Mouse (Mus musculus): Measurements from ENCODE around the gene Cntn4. TPM values are rescaled to one million over a fixed set of nuclear protein-coding genes. Genes with fewer than 3 reads are reported as not detected.

Cntn4 gene
- polyA plus RNA-seq, 1 experiment from 2014 or later = 0.77 TPM

DNA sequence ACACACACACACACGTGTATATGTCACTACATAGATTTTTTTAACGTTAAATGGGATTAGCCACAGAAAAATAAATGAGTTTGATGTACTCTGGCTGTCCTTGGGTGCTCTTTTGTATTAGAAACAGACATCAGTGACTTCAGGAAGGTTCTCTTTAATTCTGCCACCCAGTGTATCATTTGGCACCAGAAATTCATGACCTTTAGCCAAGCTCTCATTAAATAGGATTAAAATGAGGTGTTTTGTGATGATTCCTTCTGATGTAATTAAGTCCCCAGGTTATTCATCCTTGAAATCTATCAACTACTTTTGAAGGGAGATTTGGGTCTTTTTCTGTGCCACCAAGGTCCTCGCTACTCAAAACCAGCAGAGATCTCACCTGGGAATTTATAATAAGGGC lies 763.8 kb downstream of the Cntn4 start:
- 80% methylated on average over 3 of the region's 3 CpGs for WGBS

DNA sequence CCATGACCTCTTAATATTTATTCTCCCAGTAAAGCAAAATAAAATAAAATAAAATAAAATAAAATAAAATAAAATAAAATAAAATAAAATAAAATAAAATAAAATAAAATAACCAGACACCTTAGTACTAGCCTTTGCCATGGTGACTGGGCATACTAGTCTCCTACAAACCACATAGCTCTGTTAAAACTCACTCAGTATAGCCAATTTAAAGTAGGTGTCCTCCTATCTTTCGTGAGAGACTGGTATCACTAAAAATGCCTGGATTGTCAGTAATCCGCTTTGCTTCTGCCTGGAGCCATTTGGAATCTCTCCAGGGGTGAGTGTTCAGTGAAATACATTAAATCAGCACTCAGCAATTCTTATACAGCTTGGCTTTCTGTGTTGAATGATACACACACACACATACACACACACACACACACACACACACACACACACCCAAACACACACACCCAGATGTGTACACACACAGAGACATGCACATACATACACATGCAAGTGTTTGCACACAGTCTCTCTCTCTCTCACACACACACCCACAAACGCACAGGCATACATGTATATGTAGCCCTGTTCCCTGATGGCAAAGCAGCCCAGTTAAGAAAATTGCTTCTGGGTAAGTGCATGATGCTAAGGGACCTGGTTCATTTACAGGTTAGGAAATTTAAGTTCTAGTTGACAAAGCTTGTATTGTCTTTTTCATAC lies 776.8 kb downstream of the Cntn4 start:
- Histone ChIP-seq H3K27ac (no peak overlapping the region), H3K4me3 (replicated peaks) (no peak overlapping the region), H3K9ac (no peak overlapping the region), H3K4me2 (replicated peaks) (no peak overlapping the region), H3K4me1 (replicated peaks) (no peaks in the 10 kb centered on the region), H3K36me3 (no peaks in the 10 kb centered on the region), H3K27me3 (replicated peaks) (no peaks in the 10 kb centered on the region), H3K9me3 (no peaks in the 10 kb centered on the region)
- WGBS = 73% methylated on average over 3 of the region's 3 CpGs
- no peak for ATAC-seq

More for the DNA sequence above, 763.8 kb downstream of the Cntn4 start:
- Histone ChIP-seq H3K9me3 (no peaks in the 10 kb centered on the region), H3K27me3 (replicated peaks) (no peaks in the 10 kb centered on the region), H3K27ac (no peak overlapping the region), H3K4me3 (replicated peaks) (no peak overlapping the region), H3K4me1 (replicated peaks) (no peaks in the 10 kb centered on the region), H3K36me3 (no peaks in the 10 kb centered on the region), H3K4me2 (replicated peaks) (no peak overlapping the region), H3K9ac (no peak overlapping the region)
- ATAC-seq = no peak

DNA sequence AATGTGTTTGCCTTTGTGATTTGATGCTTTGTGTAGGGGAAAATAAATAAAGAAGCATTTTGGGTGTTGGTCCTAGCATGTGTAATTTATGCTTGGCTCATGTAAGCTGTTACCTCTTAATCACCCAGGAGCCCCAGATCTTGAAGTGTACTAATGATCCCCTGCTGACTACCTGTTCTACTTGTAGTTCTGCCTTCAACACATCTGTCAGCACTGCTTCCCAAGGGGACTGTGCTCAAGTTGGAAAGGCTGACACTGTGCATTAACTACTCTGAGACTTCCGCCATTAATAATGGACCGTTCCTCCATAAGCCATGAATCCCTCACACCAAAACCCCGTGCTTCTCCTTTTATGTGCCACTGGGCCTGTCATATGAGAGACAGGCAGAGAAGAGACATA lies 778.2 kb downstream of the Cntn4 start:
- no peaks in the 10 kb centered on the region for H3K9me3 ChIP-seq
- no peak overlapping the region for H3K9ac ChIP-seq
- H3K27me3 ChIP-seq (replicated peaks) = no peaks in the 10 kb centered on the region
- no peak overlapping the region for H3K4me3 ChIP-seq (replicated peaks)
- no peak for ATAC-seq
- H3K4me1 ChIP-seq (replicated peaks) = no peaks in the 10 kb centered on the region
- no peak overlapping the region for H3K27ac ChIP-seq
- no peak overlapping the region for H3K4me2 ChIP-seq (replicated peaks)
- H3K36me3 ChIP-seq = no peaks in the 10 kb centered on the region
- 85% methylated on average over 3 of the region's 3 CpGs for WGBS

DNA sequence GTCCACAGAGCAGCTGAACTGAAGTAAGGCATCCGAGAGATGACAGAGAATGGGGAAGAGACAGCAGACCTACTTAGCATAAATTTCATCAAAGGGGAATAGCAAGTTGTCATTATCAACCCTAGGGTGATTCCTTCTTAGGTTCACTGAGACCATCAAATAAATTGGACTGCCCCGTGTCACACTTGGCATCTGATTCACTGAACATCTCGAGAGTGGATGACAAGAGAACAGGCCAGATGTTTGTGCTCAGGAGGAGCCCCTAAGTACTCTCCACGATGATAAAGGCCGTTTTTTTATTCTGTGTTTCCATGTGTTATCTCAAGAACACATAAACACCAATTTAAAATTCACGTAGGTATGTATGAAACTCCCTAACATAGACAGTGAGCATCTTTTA lies 780.7 kb downstream of the Cntn4 start:
- no peaks in the 10 kb centered on the region for H3K27me3 ChIP-seq (replicated peaks)
- no peak for ATAC-seq
- no peak overlapping the region for H3K4me3 ChIP-seq (replicated peaks)
- no peak overlapping the region for H3K27ac ChIP-seq
- 71% methylated on average over 6 of the region's 6 CpGs for WGBS
- no peak overlapping the region for H3K4me2 ChIP-seq (replicated peaks)
- H3K4me1 ChIP-seq (replicated peaks) = no peaks in the 10 kb centered on the region
- H3K9me3 ChIP-seq = no peaks in the 10 kb centered on the region
- H3K36me3 ChIP-seq = no peaks in the 10 kb centered on the region
- no peak overlapping the region for H3K9ac ChIP-seq

DNA sequence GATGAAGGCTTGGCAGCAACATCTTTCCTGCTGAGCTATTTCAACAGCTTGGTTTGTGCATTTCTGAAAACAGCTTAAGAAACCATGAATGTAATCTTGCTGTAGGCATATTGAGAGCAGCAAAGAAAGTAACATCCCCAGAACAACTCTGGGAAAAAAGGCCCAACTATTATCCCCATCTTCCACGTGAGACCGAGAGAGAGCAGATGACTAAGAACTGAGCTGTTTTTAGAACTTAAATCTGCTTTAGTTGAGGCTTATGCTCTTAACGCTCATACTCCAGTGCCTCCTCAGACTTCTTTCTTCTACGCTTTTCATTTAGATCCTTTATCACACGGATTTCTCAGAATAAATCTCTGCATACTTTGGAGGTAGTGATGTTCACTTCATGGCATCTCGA lies 784.9 kb downstream of the Cntn4 start:
- WGBS = 84% methylated on average over 6 of the region's 6 CpGs
- H3K36me3 ChIP-seq = no peaks in the 10 kb centered on the region

DNA sequence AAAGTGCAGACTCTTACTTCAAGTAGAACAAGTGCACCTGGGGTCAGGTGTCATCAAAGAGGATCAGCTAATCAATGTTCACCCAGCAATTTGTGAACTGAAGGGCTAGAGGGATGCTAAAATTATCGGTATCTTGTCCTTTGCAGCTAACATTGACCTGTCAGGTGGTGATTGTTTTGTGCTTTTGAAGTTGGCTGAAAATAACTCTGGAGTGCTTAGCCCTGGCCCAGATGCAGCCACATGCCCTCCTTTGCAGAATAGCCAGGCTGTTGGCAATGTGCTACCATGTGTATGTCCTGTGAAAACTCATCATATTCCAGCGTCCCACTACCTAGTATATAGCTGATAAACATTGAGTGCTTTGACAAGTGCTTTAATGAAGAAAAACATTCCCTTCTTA lies 786.4 kb downstream of the Cntn4 start:
- no peaks in the 10 kb centered on the region for H3K9me3 ChIP-seq
- H3K4me2 ChIP-seq (replicated peaks) = no peak overlapping the region
- H3K27ac ChIP-seq = no peak overlapping the region
- ATAC-seq = no peak
- 68% methylated on average over 2 of the region's 2 CpGs for WGBS
- no peaks in the 10 kb centered on the region for H3K27me3 ChIP-seq (replicated peaks)
- no peaks in the 10 kb centered on the region for H3K4me1 ChIP-seq (replicated peaks)
- no peak overlapping the region for H3K4me3 ChIP-seq (replicated peaks)
- no peaks in the 10 kb centered on the region for H3K36me3 ChIP-seq
- no peak overlapping the region for H3K9ac ChIP-seq

More for the DNA sequence above, 784.9 kb downstream of the Cntn4 start:
- no peak for ATAC-seq
- Histone ChIP-seq H3K9me3 (no peaks in the 10 kb centered on the region), H3K27me3 (replicated peaks) (no peaks in the 10 kb centered on the region), H3K4me3 (replicated peaks) (no peak overlapping the region), H3K4me2 (replicated peaks) (no peak overlapping the region), H3K27ac (no peak overlapping the region), H3K4me1 (replicated peaks) (no peaks in the 10 kb centered on the region), H3K9ac (no peak overlapping the region)

DNA sequence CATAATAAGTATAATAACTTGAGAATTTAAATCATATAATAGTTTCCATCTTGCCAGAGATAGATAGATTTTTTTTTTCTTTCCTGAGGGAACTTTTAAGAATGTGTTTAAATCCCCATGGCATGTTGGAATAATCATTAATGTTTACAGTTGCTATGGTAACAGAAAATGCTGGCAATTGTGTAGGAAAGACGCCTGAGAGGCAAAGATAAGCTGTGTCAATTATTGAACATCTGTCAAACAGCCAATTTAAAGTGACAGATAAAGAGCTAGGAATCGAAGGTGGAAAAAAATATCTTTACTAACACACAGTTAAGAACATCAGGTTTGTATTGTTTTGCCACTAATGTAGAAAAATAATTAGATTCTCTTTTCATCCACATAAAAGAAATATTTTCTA lies 788.3 kb downstream of the Cntn4 start:
- 18% methylated on average over 2 of the region's 2 CpGs for WGBS
- no peaks in the 10 kb centered on the region for H3K36me3 ChIP-seq
- no peaks in the 10 kb centered on the region for H3K27me3 ChIP-seq (replicated peaks)
- no peak overlapping the region for H3K4me3 ChIP-seq (replicated peaks)
- no peak overlapping the region for H3K27ac ChIP-seq
- no peaks in the 10 kb centered on the region for H3K9me3 ChIP-seq
- no peak overlapping the region for H3K9ac ChIP-seq
- no peaks in the 10 kb centered on the region for H3K4me1 ChIP-seq (replicated peaks)
- no peak overlapping the region for H3K4me2 ChIP-seq (replicated peaks)
- ATAC-seq = no peak

DNA sequence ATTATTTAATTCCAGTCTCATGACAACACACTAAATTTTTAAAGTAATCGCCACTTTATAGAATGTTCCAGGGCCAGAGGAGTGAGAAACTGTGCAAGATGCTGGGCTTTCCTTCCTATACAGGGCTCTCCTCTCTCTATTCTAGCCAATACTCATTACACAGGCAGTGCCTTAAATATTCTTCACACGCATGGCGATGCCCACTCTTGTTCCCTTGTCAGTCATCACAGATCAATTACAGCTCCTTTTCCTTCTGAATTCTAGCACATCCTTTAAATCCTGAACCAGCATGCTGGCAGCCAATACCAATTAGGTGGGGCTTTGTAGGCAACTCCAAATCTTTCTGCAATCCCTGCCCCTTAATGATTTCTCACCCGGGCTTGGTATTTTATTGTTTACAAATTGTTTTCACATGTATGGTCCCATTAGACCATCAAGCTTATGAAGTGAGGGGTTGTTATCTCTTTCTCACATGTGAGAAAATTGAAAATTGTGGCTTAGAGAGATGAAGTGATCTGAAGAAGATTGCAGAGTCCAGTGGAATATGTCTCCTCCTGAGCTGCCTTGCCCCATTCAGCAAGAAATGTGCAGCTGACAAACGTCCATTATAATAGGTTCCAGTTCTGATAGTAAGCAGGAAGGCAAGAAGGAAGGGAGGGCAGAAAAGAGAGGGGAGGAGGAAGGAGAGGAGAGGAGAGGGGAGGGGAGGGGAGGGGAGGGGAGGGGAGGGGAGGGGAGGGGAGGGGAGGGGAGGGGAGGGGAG lies 789.0 kb downstream of the Cntn4 start:
- Histone ChIP-seq H3K4me2 (replicated peaks) (no peak overlapping the region), H3K9ac (no peak overlapping the region), H3K27ac (no peak overlapping the region), H3K36me3 (no peaks in the 10 kb centered on the region), H3K9me3 (no peaks in the 10 kb centered on the region), H3K4me1 (replicated peaks) (no peaks in the 10 kb centered on the region), H3K4me3 (replicated peaks) (no peak overlapping the region), H3K27me3 (replicated peaks) (no peaks in the 10 kb centered on the region)
- ATAC-seq = no peak
- 54% methylated on average over 5 of the region's 5 CpGs for WGBS

DNA sequence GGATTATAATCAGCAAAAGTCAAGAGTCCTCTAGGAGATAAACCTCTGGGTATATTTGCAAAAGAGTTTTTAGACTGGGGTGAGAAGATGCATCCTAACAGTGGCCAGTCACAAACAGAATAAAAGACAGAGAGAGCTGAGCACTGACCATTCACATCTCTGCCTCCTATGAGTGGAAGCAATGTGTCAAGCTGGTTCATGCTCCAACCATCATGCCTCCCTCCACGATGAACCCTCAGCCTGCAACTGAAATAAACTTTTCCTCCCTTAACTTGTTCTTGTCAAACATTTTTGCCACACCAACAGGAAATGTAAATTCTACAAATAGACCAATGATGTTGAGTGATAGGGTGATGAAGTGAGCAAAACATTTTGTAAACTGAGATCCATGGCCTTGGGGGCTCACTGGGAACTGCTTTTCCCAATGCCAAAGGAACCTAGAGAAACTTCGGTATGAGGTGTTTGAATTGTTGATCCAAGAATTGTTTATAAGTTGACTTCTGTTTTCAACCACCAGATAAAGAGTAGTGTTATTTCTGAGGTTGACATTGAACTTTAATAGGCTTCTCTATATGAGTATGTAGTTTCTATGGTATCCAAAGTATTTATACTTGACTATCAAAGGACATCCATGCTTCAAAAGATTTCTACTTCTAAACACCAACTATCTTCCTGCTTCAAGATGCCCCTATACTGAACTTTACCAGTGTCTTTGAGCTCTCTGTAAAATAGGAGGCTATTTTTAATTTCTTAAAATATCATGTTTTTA lies 794.6 kb downstream of the Cntn4 start:
- Histone ChIP-seq H3K36me3 (no peaks in the 10 kb centered on the region), H3K27me3 (replicated peaks) (no peaks in the 10 kb centered on the region), H3K4me3 (replicated peaks) (no peak overlapping the region), H3K9ac (no peak overlapping the region), H3K4me1 (replicated peaks) (no peaks in the 10 kb centered on the region), H3K27ac (no peak overlapping the region), H3K4me2 (replicated peaks) (no peak overlapping the region), H3K9me3 (no peaks in the 10 kb centered on the region)
- WGBS = 73% methylated on average over 2 of the region's 2 CpGs
- no peak for ATAC-seq

DNA sequence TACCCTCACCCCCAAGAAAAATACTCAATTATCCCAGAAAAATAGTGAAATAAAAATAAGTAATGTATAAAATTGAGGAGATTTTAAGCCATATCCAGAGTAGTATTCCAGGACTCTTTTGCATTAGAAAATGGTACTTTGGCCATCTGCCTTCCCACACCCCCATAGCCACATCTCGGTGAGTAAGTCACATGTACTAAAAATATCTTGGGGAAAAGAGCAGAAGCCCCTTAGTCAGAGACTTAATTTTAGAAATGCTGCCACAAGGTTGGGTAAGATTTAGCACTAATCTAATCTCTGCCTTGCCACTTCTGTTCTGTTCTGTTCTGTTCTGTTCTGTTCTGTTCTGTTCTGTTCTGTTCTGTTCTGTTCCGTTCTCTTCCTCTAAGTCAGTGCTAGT lies 796.4 kb downstream of the Cntn4 start:
- ATAC-seq = no peak
- no peaks in the 10 kb centered on the region for H3K36me3 ChIP-seq
- no peaks in the 10 kb centered on the region for H3K4me1 ChIP-seq (replicated peaks)
- H3K27ac ChIP-seq = no peak overlapping the region
- WGBS = 82% methylated on average over 2 of the region's 2 CpGs
- H3K27me3 ChIP-seq (replicated peaks) = no peaks in the 10 kb centered on the region
- H3K4me2 ChIP-seq (replicated peaks) = no peak overlapping the region
- no peaks in the 10 kb centered on the region for H3K9me3 ChIP-seq
- H3K9ac ChIP-seq = no peak overlapping the region
- H3K4me3 ChIP-seq (replicated peaks) = no peak overlapping the region

DNA sequence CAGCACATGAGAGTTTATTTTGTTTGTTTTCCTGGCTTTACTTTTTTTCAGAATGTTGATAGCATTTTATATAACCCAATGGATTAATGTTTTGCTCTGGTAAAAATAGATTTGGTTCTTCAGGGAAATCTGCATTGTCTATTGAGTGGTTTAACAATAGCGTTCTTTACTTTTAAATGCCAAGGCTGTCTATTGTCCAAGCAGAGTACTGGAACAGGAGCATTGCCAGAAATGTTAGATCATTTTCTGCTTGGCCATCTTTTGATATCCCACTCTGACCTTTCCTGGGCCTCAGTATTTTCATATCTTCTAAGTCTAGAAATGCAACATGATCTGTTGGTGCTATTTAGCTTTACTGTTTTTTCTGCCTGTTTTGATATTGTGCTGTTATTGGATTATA lies 804.1 kb downstream of the Cntn4 start:
- Histone ChIP-seq H3K36me3 (no peaks in the 10 kb centered on the region), H3K9ac (no peak overlapping the region), H3K4me1 (replicated peaks) (no peaks in the 10 kb centered on the region), H3K4me3 (replicated peaks) (no peak overlapping the region), H3K27ac (no peak overlapping the region), H3K4me2 (replicated peaks) (no peak overlapping the region), H3K27me3 (replicated peaks) (no peaks in the 10 kb centered on the region), H3K9me3 (no peaks in the 10 kb centered on the region)
- 86% methylated on average over 1 of the region's 1 CpGs for WGBS
- ATAC-seq = no peak

DNA sequence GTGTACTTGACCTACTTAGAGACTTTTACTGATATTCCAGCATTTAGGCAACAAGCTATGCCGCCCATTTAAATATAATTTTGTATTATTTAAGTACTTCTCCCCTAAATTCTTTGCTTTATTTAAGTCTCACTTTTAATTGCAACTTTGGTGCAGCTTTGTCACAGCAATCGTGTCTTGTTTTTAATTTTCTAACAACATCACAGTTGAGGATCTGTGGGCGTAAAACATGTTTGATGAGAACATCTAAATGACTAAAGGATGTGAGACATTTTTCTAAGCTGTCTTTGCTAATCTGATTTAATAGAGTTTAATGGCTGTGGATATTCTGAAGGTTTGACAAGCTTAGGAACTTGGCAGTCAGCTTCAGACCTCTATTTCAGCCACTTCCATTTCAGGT lies 818.8 kb downstream of the Cntn4 start:
- H3K36me3 ChIP-seq = no peaks in the 10 kb centered on the region
- no peak for ATAC-seq

More for the DNA sequence above, 818.8 kb downstream of the Cntn4 start:
- Histone ChIP-seq H3K4me1 (replicated peaks) (no peaks in the 10 kb centered on the region), H3K9me3 (no peaks in the 10 kb centered on the region), H3K4me2 (replicated peaks) (no peak overlapping the region), H3K4me3 (replicated peaks) (no peak overlapping the region), H3K27ac (no peak overlapping the region), H3K27me3 (replicated peaks) (no peaks in the 10 kb centered on the region), H3K9ac (no peak overlapping the region)
- 83% methylated on average over 3 of the region's 3 CpGs for WGBS
